Mouse (Mus musculus) liver, postnatal 0 days (tissue): ENCODE results near the gene Syngr2. TPM values are rescaled to one million over a fixed set of nuclear protein-coding genes. Genes with fewer than 3 reads are reported as not detected.
A peak's percentile ranks its signal among the peaks of the same experiment; 100 is the strongest.
"Not testable (repeated sequence)": the region's sequence is repeated elsewhere in the genome, so short reads cannot be mapped to it uniquely, and the experiment has no call there.

Experiments
- ATAC-seq: fragments of 200-750 bp; cut with Nextera tagmentation; 2 replicates; pipeline ENCODE4 v1.8.0; 2017; ENCODE audit warnings: mild to moderate bottlenecking, moderate library complexity
- DNase-seq: peaks from one replicate; pipeline ENCODE4 v3.0.0-alpha.2; 2016
- H3K27ac ChIP-seq: fragments of 300-500 bp; sonication (generic); 2 replicates; pipeline ENCODE4 v1.5.1; 2014; ENCODE audit warnings: antibody characterized with exemption, moderate library complexity, mild to moderate bottlenecking, low read depth
- H3K27me3 ChIP-seq: fragments of 300-500 bp; sonication (generic); 2 replicates; pipeline ENCODE4 v1.6.1; 2014; ENCODE audit warnings: low read length, control low read depth, mixed read lengths; ENCODE audit not compliant: insufficient read depth
- H3K36me3 ChIP-seq: fragments of 300-500 bp; sonication (generic); replicated peaks from 2 replicates; pipeline ENCODE4 v1.6.1; 2014; ENCODE audit warnings: mild to moderate bottlenecking, control low read depth, low read length, moderate library complexity, mixed read lengths; ENCODE audit not compliant: insufficient read depth
- H3K4me1 ChIP-seq: fragments of 300-500 bp; sonication (generic); 2 replicates; pipeline ENCODE4 v1.6.1; 2014; ENCODE audit warnings: antibody characterized with exemption, mild to moderate bottlenecking, control low read depth; ENCODE audit not compliant: insufficient read depth
- H3K4me2 ChIP-seq: fragments of 300-500 bp; sonication (generic); 2 replicates; pipeline ENCODE4 v1.6.1; 2014; ENCODE audit warnings: low read depth, mild to moderate bottlenecking, low read length, moderate library complexity, mixed read lengths
- H3K4me3 ChIP-seq: fragments of 300-500 bp; sonication (generic); 2 replicates; pipeline ENCODE4 v1.5.1; 2014; ENCODE audit warnings: low read depth, low read length
- H3K9ac ChIP-seq: fragments of 300-500 bp; sonication (generic); replicated peaks from 2 replicates; pipeline ENCODE4 v1.6.1; 2014; ENCODE audit warnings: mild to moderate bottlenecking, moderate library complexity
- H3K9me3 ChIP-seq: fragments of 300-500 bp; sonication (generic); 2 replicates; pipeline ENCODE4 v1.6.1; 2016; ENCODE audit warnings: mild to moderate bottlenecking, control low read depth, low read length, mixed read lengths
- CTCF ChIP-seq: sonication (generic); IDR thresholded peaks from 2 replicates; pipeline ENCODE4 v1.5.1; 2016; ENCODE audit warnings: antibody characterized with exemption, low read depth
- EP300 ChIP-seq: IDR thresholded peaks from 2 replicates; pipeline ENCODE4 v1.6.1; 2016; ENCODE audit warnings: antibody characterized with exemption, low read depth, mild to moderate bottlenecking
- WGBS: fragments of 180-500 bp; shearing (Covaris S2); extraction: QIAGEN DNeasy Blood & Tissue Kit; methylation state at CpG from one replicate; pipeline ENCODE4 v1.1.7; 2014; ENCODE audit not compliant: insufficient replicate concordance; 5-methylcytosine and 5-hydroxymethylcytosine counted together
- polyA plus RNA-seq: library from polyadenylated mRNA; unstranded; fragments of >200 nt; fragmentation: Nextera tagmentation; extraction: Ambion mirVana; gene quantifications from 2 replicates; pipeline ENCODE4 v1.2.1, GENCODE M21; 2015

Syngr2 gene
- polyA plus RNA-seq, 1 experiment from 2014 or later = 62.2 TPM

DNA sequence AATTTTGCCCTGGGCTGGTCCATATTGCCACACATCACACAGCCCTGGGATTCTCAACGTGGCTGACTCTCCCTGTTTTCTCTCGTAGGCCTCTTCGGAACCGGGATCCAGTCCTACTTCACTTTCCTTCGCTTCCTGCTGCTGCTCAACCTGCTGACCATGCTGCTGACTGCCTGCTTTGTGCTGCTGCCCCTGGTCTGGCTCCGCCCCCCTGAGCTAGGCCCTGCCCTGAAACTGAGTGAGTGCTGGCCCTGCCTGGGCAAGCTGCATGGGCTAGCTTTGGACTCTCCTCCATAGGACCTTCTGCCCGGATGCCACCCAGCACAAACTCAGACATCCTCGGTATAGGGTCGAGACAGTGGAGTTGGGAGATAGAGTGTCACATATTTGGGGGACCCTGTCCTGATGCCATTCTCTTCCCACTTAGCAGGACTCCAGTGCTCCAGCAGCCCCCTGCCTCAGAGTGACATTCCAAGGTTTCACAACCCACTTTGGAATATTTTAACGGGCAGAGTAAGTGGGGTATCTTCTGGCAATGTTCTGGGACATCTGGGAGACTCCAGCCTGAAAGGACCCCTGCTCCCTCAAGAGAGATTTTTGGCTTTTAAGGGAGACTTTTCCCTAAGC lies 25.7 kb upstream of the Syngr2 start:
- no peaks in the 10 kb centered on the region for H3K27me3 ChIP-seq
- peak overlapping the region; percentile 82 for H3K4me3 ChIP-seq
- no peaks in the 10 kb centered on the region for H3K9me3 ChIP-seq
- H3K9ac ChIP-seq = peak overlapping the region; percentile 89
- peak overlapping the region; percentile 97 for H3K4me2 ChIP-seq
- H3K4me1 ChIP-seq = peaks cover 11% of the 10 kb centered on the region
- TF ChIP-seq EP300 (no peak), CTCF (no peak)
- WGBS = 49% methylated on average over 10 of the region's 10 CpGs
- H3K27ac ChIP-seq = peak overlapping the region; percentile 97
- peaks cover 29% of the 10 kb centered on the region for H3K36me3 ChIP-seq
- ATAC-seq = no peak
- peak; percentile 78 for DNase-seq

DNA sequence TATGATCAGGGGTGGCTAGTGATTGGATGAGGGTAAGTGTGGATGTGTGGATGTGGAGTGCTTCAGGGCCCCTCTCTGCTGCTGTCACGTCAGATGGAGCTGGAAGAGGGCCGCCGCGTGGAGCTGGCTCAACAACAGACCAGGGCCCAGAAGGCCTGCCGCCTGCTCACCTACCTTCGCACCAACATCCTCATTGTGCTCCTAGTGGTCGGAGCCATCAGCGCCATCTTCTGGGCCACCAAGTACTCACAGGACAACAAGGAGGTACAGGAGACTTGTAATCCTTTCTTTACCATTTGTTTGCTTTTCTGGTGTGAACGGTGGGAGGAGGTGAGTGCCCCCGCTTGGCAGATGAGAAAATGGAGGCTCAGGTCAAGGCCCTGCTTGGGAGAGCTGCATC lies 23.2 kb upstream of the Syngr2 start:
- WGBS = 10% methylated on average over 10 of the region's 10 CpGs
- no peak for TF ChIP-seq EP300
- peak; percentile 89 for TF ChIP-seq CTCF
- H3K9me3 ChIP-seq = no peaks in the 10 kb centered on the region
- H3K4me1 ChIP-seq = peaks cover 18% of the 10 kb centered on the region
- peak; percentile 78 for DNase-seq
- no peaks in the 10 kb centered on the region for H3K27me3 ChIP-seq
- peaks cover 32% of the 10 kb centered on the region for H3K36me3 ChIP-seq
- peak overlapping the region; percentile 26; the same call in 1 of the 2 replicates for H3K9ac ChIP-seq
- ATAC-seq = no peak
- H3K27ac ChIP-seq = no peak overlapping the region
- H3K4me3 ChIP-seq = no peak overlapping the region
- H3K4me2 ChIP-seq = no peak overlapping the region

DNA sequence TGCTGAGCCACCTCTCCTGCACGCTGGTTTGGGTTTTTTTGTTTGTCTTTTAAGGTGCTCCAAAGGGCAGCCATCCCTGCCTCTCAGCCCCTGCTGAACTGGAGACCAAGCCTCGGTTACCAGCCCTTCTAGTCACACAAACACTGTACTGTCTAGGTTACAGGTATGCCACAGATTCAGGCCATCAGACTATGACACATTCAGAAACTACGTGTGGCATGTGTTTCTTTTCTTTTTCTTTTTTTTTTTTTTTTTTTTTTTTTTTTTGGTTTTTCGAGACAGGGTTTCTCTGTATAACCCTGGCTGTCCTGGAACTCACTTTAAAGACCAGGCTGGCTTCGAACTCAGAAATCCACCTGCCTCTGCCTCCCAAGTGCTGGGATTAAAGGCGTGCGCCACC lies 21.0 kb upstream of the Syngr2 start:
- not testable (repeated sequence) for H3K4me2 ChIP-seq, H3K9me3 ChIP-seq, H3K4me3 ChIP-seq, H3K9ac ChIP-seq, ATAC-seq, H3K27ac ChIP-seq, DNase-seq, H3K27me3 ChIP-seq
- WGBS = 85% methylated on average over 7 of the region's 7 CpGs
- peaks cover 35% of the 10 kb centered on the region for H3K36me3 ChIP-seq
- H3K4me1 ChIP-seq = peaks cover 32% of the 10 kb centered on the region

DNA sequence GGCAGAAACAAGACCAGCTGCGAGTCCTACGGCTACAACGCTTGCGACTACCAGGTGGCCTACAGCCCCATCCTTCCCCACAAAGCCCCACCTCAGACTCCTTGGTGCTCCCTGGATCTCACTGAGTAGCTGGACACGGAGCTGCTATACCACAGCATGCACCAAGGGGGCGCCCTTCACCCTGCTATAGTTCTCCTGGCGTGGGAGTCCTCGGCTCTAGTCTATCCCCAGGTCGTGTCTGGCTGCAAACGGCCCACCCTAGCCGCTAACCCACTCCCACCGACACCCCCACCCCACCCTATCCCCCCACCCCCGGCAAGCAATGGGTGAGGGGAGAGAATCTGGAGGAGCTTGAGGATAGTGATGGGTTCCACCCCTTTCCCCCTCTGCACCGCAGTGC lies 19.2 kb upstream of the Syngr2 start:
- H3K4me1 ChIP-seq = peaks cover 26% of the 10 kb centered on the region
- DNase-seq = peak; percentile 88
- H3K9ac ChIP-seq = 0 out of 2 replicates have a peak overlapping the region, but pooled peaks have one; percentile 22
- ATAC-seq = peak; percentile 71
- peaks cover 21% of the 10 kb centered on the region for H3K36me3 ChIP-seq
- H3K4me2 ChIP-seq = peak overlapping the region; percentile 69
- H3K27me3 ChIP-seq = no peaks in the 10 kb centered on the region
- TF ChIP-seq CTCF (peak; percentile 93), EP300 (no peak)
- no peaks in the 10 kb centered on the region for H3K9me3 ChIP-seq
- H3K27ac ChIP-seq = no peak overlapping the region
- H3K4me3 ChIP-seq = peak overlapping the region; percentile 21; the same call in 1 of the 2 replicates
- WGBS = 7% methylated on average over 14 of the region's 14 CpGs

DNA sequence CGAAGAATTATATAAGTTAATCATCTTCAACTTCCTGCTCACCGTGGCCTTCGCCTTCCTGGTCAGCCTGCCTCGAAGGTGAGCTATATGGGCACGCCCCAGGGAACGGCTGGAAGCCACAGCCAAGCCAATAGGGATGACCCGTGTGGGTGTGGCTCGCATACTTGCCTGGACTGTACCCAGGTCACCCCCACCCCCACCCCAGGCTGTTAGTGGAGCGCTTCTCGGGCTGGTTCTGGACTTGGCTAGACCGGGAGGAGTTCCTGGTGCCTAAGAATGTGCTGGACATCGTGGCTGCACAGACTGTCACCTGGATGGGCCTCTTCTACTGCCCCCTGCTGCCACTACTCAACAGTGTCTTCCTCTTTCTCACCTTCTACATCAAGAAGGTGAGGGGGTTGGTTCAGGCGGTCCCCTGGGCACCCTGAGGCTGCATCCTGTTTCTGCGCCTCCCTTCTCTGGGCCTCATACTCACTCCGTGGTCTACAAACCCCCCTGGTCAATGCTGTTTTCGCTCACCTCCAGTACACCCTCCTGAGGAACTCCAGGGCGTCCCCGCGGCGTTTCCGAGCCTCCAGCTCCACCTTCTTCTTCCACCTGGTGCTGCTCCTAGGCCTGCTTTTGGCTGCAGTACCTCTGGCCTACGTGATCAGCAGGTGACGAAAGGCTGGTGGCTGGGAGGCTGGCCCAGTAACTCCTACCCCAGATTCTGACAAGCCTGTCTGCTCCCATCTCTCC lies 18.6 kb upstream of the Syngr2 start:
- Histone ChIP-seq H3K9me3 (no peaks in the 10 kb centered on the region), H3K9ac (0 out of 2 replicates have a peak overlapping the region, but pooled peaks have one; percentile 22), H3K36me3 (peaks cover 17% of the 10 kb centered on the region), H3K27ac (peak overlapping the region; percentile 56), H3K27me3 (no peaks in the 10 kb centered on the region), H3K4me3 (peak overlapping the region; percentile 21; the same call in 1 of the 2 replicates), H3K4me2 (peak overlapping the region; percentile 69), H3K4me1 (peaks cover 28% of the 10 kb centered on the region)
- ATAC-seq = peak; percentile 70
- TF ChIP-seq CTCF (peak; percentile 72), EP300 (no peak)
- DNase-seq = peak; percentile 65
- 40% methylated on average over 23 of the region's 23 CpGs for WGBS

DNA sequence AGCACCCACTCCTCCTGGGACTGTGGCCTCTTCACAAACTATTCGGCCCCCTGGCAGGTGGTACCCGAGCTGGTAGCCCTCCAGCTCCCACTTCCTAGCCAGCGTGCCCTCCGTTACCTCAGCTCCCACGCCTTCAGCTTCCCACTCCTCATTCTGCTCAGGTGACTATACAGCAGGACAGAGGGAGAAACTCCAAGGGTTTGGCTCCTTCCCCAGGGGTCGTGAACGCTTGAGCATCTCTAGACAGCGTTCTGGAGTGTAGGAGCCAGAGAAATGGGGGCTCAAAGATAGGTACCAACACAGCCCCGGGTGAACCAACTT lies 18.1 kb upstream of the Syngr2 start:
- H3K27me3 ChIP-seq = no peaks in the 10 kb centered on the region
- H3K4me2 ChIP-seq = no peak overlapping the region
- DNase-seq (no peak), ATAC-seq (no peak)
- peaks cover 17% of the 10 kb centered on the region for H3K36me3 ChIP-seq
- H3K9ac ChIP-seq = no peak overlapping the region
- TF ChIP-seq CTCF (no peak), EP300 (no peak)
- H3K27ac ChIP-seq = peak overlapping the region; percentile 56
- WGBS = 81% methylated on average over 9 of the region's 9 CpGs
- no peak overlapping the region for H3K4me3 ChIP-seq
- peaks cover 33% of the 10 kb centered on the region for H3K4me1 ChIP-seq
- no peaks in the 10 kb centered on the region for H3K9me3 ChIP-seq
